Mouse (Mus musculus): ENCODE results near the gene Ints14.

DNA sequence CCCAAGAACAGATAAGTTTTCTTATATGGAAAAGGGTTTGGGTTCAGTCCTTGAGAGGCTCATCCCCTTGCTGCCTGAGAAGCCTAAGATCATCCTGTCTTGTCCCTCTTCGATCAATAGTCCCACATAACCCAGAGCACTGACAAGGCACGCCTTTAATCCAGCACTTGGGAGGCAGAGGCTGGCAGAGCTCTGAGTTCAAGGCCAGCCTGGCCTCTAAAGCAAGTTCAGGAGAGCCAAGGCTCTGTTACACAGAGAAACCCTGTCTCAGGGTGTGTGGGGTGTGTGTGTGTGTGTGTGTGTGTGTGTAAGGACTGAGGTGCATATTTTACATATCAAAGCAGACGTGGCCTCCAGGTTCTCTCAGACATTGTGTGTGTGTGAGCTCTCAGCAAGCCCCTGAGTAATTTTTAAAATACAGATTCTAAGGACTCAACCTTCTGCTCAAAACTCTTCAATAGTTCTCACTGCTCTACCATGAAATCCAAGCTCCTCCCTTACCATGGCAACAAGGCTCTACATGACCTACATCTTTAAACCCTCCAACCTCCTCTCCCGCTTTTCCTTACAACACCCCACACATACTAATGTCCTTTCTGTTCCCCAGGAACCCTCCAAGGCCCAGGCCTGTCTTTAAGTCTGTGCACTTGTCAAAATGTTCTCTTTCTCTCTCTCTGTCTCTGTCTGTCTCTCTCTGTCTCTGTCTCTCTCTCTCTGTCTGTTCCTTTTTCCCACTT lies 55.7 kb downstream of the Ints14 start:
- TF ChIP-seq POLR2A (IDR thresholded peaks at IDR 0.05; ENCODE audit: control insufficient read depth, extremely low read depth, insufficient read depth, low read length, poor library complexity) (no peak), CTCF (IDR thresholded peaks at IDR 0.05; ENCODE audit: borderline replicate concordance, control insufficient read depth, extremely low read depth, insufficient read depth, low read length, poor library complexity) (no peak)

Measured in thymus, adult 2 months (tissue).